8 mouse cellular contexts compared by ENCODE assay signal in the genomic region with DNA sequence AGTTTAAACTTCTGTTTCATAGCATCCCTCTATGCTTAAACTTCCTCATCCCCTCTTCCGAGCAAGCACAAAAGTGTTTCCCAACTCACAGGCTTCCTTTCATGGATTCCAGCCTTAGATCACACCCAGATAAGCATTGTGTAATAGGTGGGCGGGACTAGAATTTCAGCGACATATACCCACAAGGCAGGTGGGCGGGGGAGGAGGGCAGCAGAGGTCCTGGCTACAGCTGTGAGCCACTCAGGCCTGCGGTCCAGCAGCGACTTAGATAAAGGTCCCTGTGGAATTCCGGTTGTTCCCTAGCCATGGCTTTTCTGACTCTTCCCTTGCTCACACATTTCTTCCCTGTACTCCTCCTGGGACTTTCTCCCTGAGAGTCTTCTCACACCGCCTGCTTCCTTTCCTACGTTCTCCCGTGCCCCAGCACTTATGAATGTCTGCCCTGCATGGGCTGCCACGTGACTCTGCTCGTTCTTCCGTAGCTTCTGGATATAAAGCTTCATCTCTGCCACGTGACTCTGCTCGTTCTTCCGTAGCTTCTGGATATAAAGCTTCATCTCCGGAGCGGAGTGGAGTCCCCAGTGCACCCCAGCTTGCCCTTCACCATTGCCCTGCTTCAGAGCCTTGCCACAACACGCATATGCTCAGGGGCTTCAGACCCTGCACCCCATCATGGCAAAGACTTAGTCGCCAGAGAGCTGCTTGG.
DNase-seq lines count a peak whose midpoint lies in the region; ATAC-seq and TF ChIP-seq lines count a peak whose summit lies in the region.

No protein-coding gene starts in this region.

- no peak overlapping the region for H3K4me2 ChIP-seq in heart, embryonic 11.5 days
- H3K4me2 ChIP-seq in kidney, embryonic 16.5 days (replicated peaks; ENCODE audit: low read depth, low read length): peak overlapping the region; percentile 8; the same call in 1 of the 2 replicates

- H3K27ac ChIP-seq in ES-E14 (ENCODE audit: insufficient read depth, low read depth, low read length, poor library complexity, severe bottlenecking): no peak overlapping the region
- 0 out of 2 replicates have a peak overlapping the region, but pooled peaks have one; percentile 24 for H3K27ac ChIP-seq in heart, embryonic 11.5 days (ENCODE audit: low read depth, low read length)
- peak overlapping the region; percentile 79 for H3K27ac ChIP-seq in kidney, embryonic 16.5 days (ENCODE audit: low read length)

- H3K4me3 ChIP-seq in ES-E14 (ENCODE audit: insufficient read depth in 1 of 2, low read depth in 1 of 2, low read length in 2 of 2, poor library complexity in 1 of 2, severe bottlenecking in 1 of 2): peak overlapping the region; percentile 11 to 30; a peak in 2 of 4 replicates
- H3K4me3 ChIP-seq in heart, embryonic 11.5 days (ENCODE audit: low read depth, low read length): no peak overlapping the region
- no peak overlapping the region for H3K4me3 ChIP-seq in kidney, embryonic 16.5 days (ENCODE audit: low read length)

- in situ Hi-C loops in ES-E14 (cut with MboI; ENCODE audit: low sequenced_read_pairs in 2 of 2, unreplicated experiment in 2 of 2): no loop called here

- H3K9ac ChIP-seq in ES-E14 (ENCODE audit: insufficient read depth, low read depth, low read length, poor library complexity, severe bottlenecking): no peak overlapping the region
- H3K9ac ChIP-seq in heart, embryonic 11.5 days (ENCODE audit: low read depth, low read length): no peak overlapping the region
- peak overlapping the region; percentile 15; the same call in 1 of the 2 replicates for H3K9ac ChIP-seq in kidney, embryonic 16.5 days (replicated peaks; ENCODE audit: low read length)

- H3K9me3 ChIP-seq in ES-E14 (ENCODE audit: control insufficient read depth, insufficient read depth, low read depth, low read length): no peaks in the 10 kb centered on the region
- no peaks in the 10 kb centered on the region for H3K9me3 ChIP-seq in heart, embryonic 11.5 days (replicated peaks; ENCODE audit: control insufficient read depth, low read length)
- H3K9me3 ChIP-seq in kidney, embryonic 16.5 days (ENCODE audit: low read length): no peaks in the 10 kb centered on the region

- no peak for DNase-seq in ES-E14 (ENCODE audit: low read depth, low spot score)
- DNase-seq in brain, adult 2 months (ENCODE audit: low read depth, low spot score): peak; percentile 43
- no peak for DNase-seq in right cerebral cortex, adult 2 months (ENCODE audit: low spot score in 2 of 2)
- DNase-seq in right cerebral cortex, postnatal 14 days: no peak
- no peak for DNase-seq in thymus, postnatal 14 days

- WGBS in heart, embryonic 11.5 days (ENCODE audit: insufficient replicate concordance): 57% methylated on average over 20 of the region's 20 CpGs
- 26% methylated on average over 20 of the region's 20 CpGs for WGBS in kidney, embryonic 16.5 days

- H3K27me3 ChIP-seq in heart, embryonic 11.5 days (ENCODE audit: control insufficient read depth, insufficient read depth, low read length): no peaks in the 10 kb centered on the region
- no peaks in the 10 kb centered on the region for H3K27me3 ChIP-seq in kidney, embryonic 16.5 days (ENCODE audit: insufficient read depth, low read length)

- no peak for ATAC-seq in heart, embryonic 11.5 days (replicated peaks; ENCODE audit: insufficient number of reproducible peaks, low FRiP score, low TSS enrichment)
- ATAC-seq in kidney, embryonic 16.5 days (ENCODE audit: low FRiP score, low TSS enrichment): peak; percentile 85
- peak; percentile 76 for ATAC-seq in megakaryocyte, adult 5-6 weeks (ENCODE audit: poor library complexity, severe bottlenecking)

- peaks cover 5% of the 10 kb centered on the region; the same call in 1 of the 2 replicates for H3K36me3 ChIP-seq in ES-E14 (ENCODE audit: control insufficient read depth, insufficient read depth, low read length, poor library complexity, severe bottlenecking)
- 0 out of 2 replicates have a peak, but pooled peaks cover 2% of the 10 kb centered on the region for H3K36me3 ChIP-seq in heart, embryonic 11.5 days (ENCODE audit: control insufficient read depth, insufficient read depth, low read length)
- peaks cover 12% of the 10 kb centered on the region for H3K36me3 ChIP-seq in kidney, embryonic 16.5 days (ENCODE audit: insufficient read depth, low read length)

- H3K4me1 ChIP-seq in ES-E14 (ENCODE audit: control insufficient read depth in 2 of 2, insufficient read depth in 2 of 2, low read length in 2 of 2, poor library complexity in 1 of 2): peaks cover 0 to 4% of the 10 kb centered on the region in 2 experiments; a peak in 1 of 4 replicates
- H3K4me1 ChIP-seq in heart, embryonic 11.5 days (ENCODE audit: control insufficient read depth, insufficient read depth, low read length): peaks cover 14% of the 10 kb centered on the region
- H3K4me1 ChIP-seq in kidney, embryonic 16.5 days (ENCODE audit: insufficient read depth, low read length): peaks cover 39% of the 10 kb centered on the region

TF ChIP-seq in ES-E14, 5 proteins besides CTCF, POLR2A, EP300 and RAD21:
- TF ChIP-seq CHD2 (IDR thresholded peaks at IDR 0.05; ENCODE audit: low read depth, low read length): no peak
- no peak for TF ChIP-seq ZNF384 (IDR thresholded peaks at IDR 0.05; ENCODE audit: low read depth, low read length)
- TF ChIP-seq ZC3H11A (IDR thresholded peaks at IDR 0.05; ENCODE audit: borderline replicate concordance, low read depth, low read length): no peak
- no peak for TF ChIP-seq HCFC1 (IDR thresholded peaks at IDR 0.05; ENCODE audit: borderline replicate concordance, insufficient read depth, low read length)
- TF ChIP-seq MAFK (IDR thresholded peaks at IDR 0.05; ENCODE audit: insufficient read depth, low read depth, low read length): no peak

Comparison
In these comparisons a context has a peak if more than half of its experiments do, and no peak if none do; other contexts are left out.
1. H3K4me3 ChIP-seq: peak in ES-E14 (2 of 2); none in heart, embryonic 11.5 days (single experiment) and kidney, embryonic 16.5 days (single experiment).